Comparison of ENCODE assay signal across 25 mouse cellular contexts in genomic region chr2:7548886-7549285, GRCm38 (mm10). TPM values are rescaled to one million over a fixed set of nuclear protein-coding genes. Genes with fewer than 3 reads are reported as not detected.
DNase-seq lines count a peak whose midpoint lies in the region; ATAC-seq and TF ChIP-seq lines count a peak whose summit lies in the region.
"Had no signal": no experiment of that assay in that cellular context is flagged by ENCODE, and none has a peak within 500 bp of the region (broad histone marks: within the 10 kb centered on the region; RNA-seq: fewer than 3 reads in every experiment).

No protein-coding gene starts in this region.

- no peak overlapping the region for H3K4me3 ChIP-seq in forebrain, postnatal 0 days (ENCODE audit: low read depth, low read length)
- no peak overlapping the region for H3K4me3 ChIP-seq in forebrain, embryonic 15.5 days
- no peak overlapping the region for H3K4me3 ChIP-seq in layer of hippocampus, adult 2 months
- H3K4me3 ChIP-seq in cortical plate, adult 2 months (ENCODE audit: insufficient read depth, low read length), result no peak overlapping the region
- H3K4me3 ChIP-seq: forebrain, embryonic 10.5 days; forebrain, embryonic 13.5 days; gastrocnemius, adult 2 months; heart, embryonic 12.5 days had no signal

- no peak overlapping the region for H3K4me2 ChIP-seq in forebrain, postnatal 0 days (ENCODE audit: low read depth)
- no peak overlapping the region for H3K4me2 ChIP-seq in forebrain, embryonic 15.5 days (replicated peaks)
- H3K4me2 ChIP-seq: forebrain, embryonic 13.5 days; heart, embryonic 12.5 days; hindbrain, embryonic 14.5 days had no signal

- peak; percentile 27 for DNase-seq in forebrain, postnatal 0 days
- DNase-seq in layer of hippocampus, adult 2 months (ENCODE audit: low spot score in 2 of 2), result no peak
- no peak for DNase-seq in layer of hippocampus, adult 11-12 months (ENCODE audit: low spot score)
- no peak for DNase-seq in cerebellum, postnatal 14 days
- DNase-seq: adrenal gland, postnatal 10 days; adrenal gland, postnatal 36 days; cerebellum, adult 11 months; cerebellum, adult 2 months; cerebellum, adult 9-11 months; cerebellum, postnatal 36 days; gastrocnemius, adult 2 months; gastrocnemius, postnatal 14 days; heart, adult 11 months; heart, postnatal 14 days; heart, postnatal 4 days had no signal

- no peak for TF ChIP-seq POLR2A in cortical plate, adult 2 months (IDR thresholded peaks at IDR 0.05; ENCODE audit: extremely low read depth, insufficient read depth, low read length)

- TF ChIP-seq CTCF in forebrain, postnatal 0 days (IDR thresholded peaks at IDR 0.05; ENCODE audit: low read depth), result no peak
- no peak for TF ChIP-seq CTCF in layer of hippocampus, adult 2 months (conservative IDR thresholded peaks at IDR 0.05)
- TF ChIP-seq CTCF in cortical plate, adult 2 months (IDR thresholded peaks at IDR 0.05; ENCODE audit: extremely low read depth, insufficient read depth, low read length), result no peak

- H3K36me3 ChIP-seq in forebrain, postnatal 0 days (ENCODE audit: insufficient read depth), result no peaks in the 10 kb centered on the region
- H3K36me3 ChIP-seq in forebrain, embryonic 15.5 days, result no peaks in the 10 kb centered on the region
- H3K36me3 ChIP-seq: forebrain, embryonic 10.5 days; heart, embryonic 12.5 days had no signal

- peaks cover 4% of the 10 kb centered on the region; the same call in 1 of the 2 replicates for H3K4me1 ChIP-seq in forebrain, postnatal 0 days (ENCODE audit: insufficient read depth)
- H3K4me1 ChIP-seq in forebrain, embryonic 15.5 days, result no peaks in the 10 kb centered on the region
- no peaks in the 10 kb centered on the region; the same call in 1 of the 2 replicates for H3K4me1 ChIP-seq in cortical plate, adult 2 months (ENCODE audit: control insufficient read depth, insufficient read depth, low read length)
- H3K4me1 ChIP-seq: forebrain, embryonic 10.5 days had no signal

- H3K27me3 ChIP-seq in forebrain, postnatal 0 days (ENCODE audit: insufficient read depth, low read length), result no peaks in the 10 kb centered on the region
- no peaks in the 10 kb centered on the region for H3K27me3 ChIP-seq in forebrain, embryonic 15.5 days
- H3K27me3 ChIP-seq: forebrain, embryonic 13.5 days; heart, embryonic 12.5 days; Patski had no signal

- peak overlapping the region; percentile 64 for H3K27ac ChIP-seq in forebrain, postnatal 0 days (ENCODE audit: low read depth, low read length)
- H3K27ac ChIP-seq in forebrain, embryonic 15.5 days (replicated peaks), result no peak overlapping the region
- H3K27ac ChIP-seq in layer of hippocampus, adult 2 months, result peak overlapping the region; percentile 48; the same call in 1 of the 2 replicates
- peak overlapping the region; percentile 51 for H3K27ac ChIP-seq in cortical plate, adult 2 months (ENCODE audit: insufficient read depth, low read length)
- H3K27ac ChIP-seq: forebrain, embryonic 10.5 days; forebrain, embryonic 13.5 days; gastrocnemius, adult 2 months; hindbrain, embryonic 14.5 days; hindbrain, postnatal 0 days had no signal

- ATAC-seq in forebrain, postnatal 0 days, result no peak
- no peak for ATAC-seq in forebrain, embryonic 15.5 days (replicated peaks)
- no peak for ATAC-seq in monocyte, adult 5-6 weeks (replicated peaks; ENCODE audit: insufficient number of reproducible peaks, low FRiP score, low TSS enrichment, poor library complexity, severe bottlenecking)
- ATAC-seq: forebrain, embryonic 13.5 days; hindbrain, postnatal 0 days; inflammation-experienced regulatory T-cells, adult 6 months; Patski had no signal

- no peaks in the 10 kb centered on the region for H3K9me3 ChIP-seq in forebrain, postnatal 0 days (ENCODE audit: low read length)
- H3K9me3 ChIP-seq in forebrain, embryonic 15.5 days, result no peaks in the 10 kb centered on the region
- H3K9me3 ChIP-seq: forebrain, embryonic 10.5 days; forebrain, embryonic 13.5 days; heart, embryonic 12.5 days had no signal

- no peak overlapping the region for H3K9ac ChIP-seq in forebrain, postnatal 0 days
- no peak overlapping the region for H3K9ac ChIP-seq in forebrain, embryonic 15.5 days (replicated peaks)
- H3K9ac ChIP-seq: forebrain, embryonic 13.5 days; heart, embryonic 12.5 days; hindbrain, embryonic 14.5 days had no signal

- 36% methylated on average over 4 of the region's 4 CpGs for WGBS in forebrain, postnatal 0 days
- 47% methylated on average over 4 of the region's 4 CpGs for WGBS in forebrain, embryonic 15.5 days

RNA-seq across cellular contexts. Expression of gene Celf2, which starts 39.5 kb away (rescaled TPM):
- 184 and 205 TPM in 2 replicates for total RNA-seq in forebrain, postnatal 0 days (2014; rRNA removed)
- polyA plus RNA-seq in forebrain, postnatal 0 days (2015; fragmentation: Nextera tagmentation; extraction: Ambion mirVana), result 132 and 185 TPM in 2 replicates
- polyA plus RNA-seq in forebrain, embryonic 15.5 days (2015; fragmentation: Nextera tagmentation; extraction: Ambion mirVana), result 322 and 348 TPM in 2 replicates
- 100 to 1,000 TPM; 500 to 535 TPM for total RNA-seq in layer of hippocampus, adult 2 months (2021)
- polyA plus RNA-seq in cortical plate, adult 2 months (2012; rRNA removed), result 180 and 181 TPM in 2 replicates
- 95.9 to 180 TPM (median 106 TPM) in 3 replicates for total RNA-seq in monocyte, adult 5-6 weeks (2017)
